Mouse (Mus musculus) right cerebral cortex, postnatal 14 days (tissue): ENCODE measurements around the gene Steap3.

Experiments
- DNase-seq: peaks from one replicate; pipeline ENCODE4 v3.0.0; 2022

The Steap3 gene

GRCm38 (mm10) chr1:120196724-120197123 is 75.8 kb downstream of the Steap3 start:
- no peak for DNase-seq

GRCm38 (mm10) chr1:120195947-120196346 is 76.6 kb downstream of the Steap3 start:
- no peak for DNase-seq

GRCm38 (mm10) chr1:120193586-120193985 is 78.9 kb downstream of the Steap3 start:
- DNase-seq = no peak

GRCm38 (mm10) chr1:120192321-120192720 is 80.2 kb downstream of the Steap3 start:
- DNase-seq = no peak

GRCm38 (mm10) chr1:120190946-120191345 is 81.6 kb downstream of the Steap3 start:
- DNase-seq = no peak

- DNase-seq = no peak
These were observed 82.2 kb downstream of the Steap3 start for GRCm38 (mm10) chr1:120190300-120190699.

- DNase-seq = no peak
These were observed 83.3 kb downstream of the Steap3 start for GRCm38 (mm10) chr1:120189206-120189605.

GRCm38 (mm10) chr1:120187059-120187458 is 85.4 kb downstream of the Steap3 start:
- DNase-seq = no peak

- DNase-seq = no peak
These were observed 85.8 kb downstream of the Steap3 start for GRCm38 (mm10) chr1:120186655-120187054.

GRCm38 (mm10) chr1:120186204-120186603 is 86.3 kb downstream of the Steap3 start:
- DNase-seq = no peak

GRCm38 (mm10) chr1:120177141-120177540 is 95.4 kb downstream of the Steap3 start:
- no peak for DNase-seq

GRCm38 (mm10) chr1:120176313-120176712 is 96.2 kb downstream of the Steap3 start:
- DNase-seq = no peak

GRCm38 (mm10) chr1:120174991-120175390 is 97.5 kb downstream of the Steap3 start:
- DNase-seq = no peak

GRCm38 (mm10) chr1:120171819-120172521 is 100.5 kb downstream of the Steap3 start:
- DNase-seq = no peak

- DNase-seq = no peak
These were observed 102.2 kb downstream of the Steap3 start for GRCm38 (mm10) chr1:120170307-120170706.

GRCm38 (mm10) chr1:120168674-120169073 is 103.8 kb downstream of the Steap3 start:
- no peak for DNase-seq

- DNase-seq = no peak
These were observed 104.5 kb downstream of the Steap3 start for GRCm38 (mm10) chr1:120168016-120168415.

- no peak for DNase-seq
These were observed 109.9 kb downstream of the Steap3 start for GRCm38 (mm10) chr1:120162616-120163015.

- no peak for DNase-seq
These were observed 111.0 kb downstream of the Steap3 start for GRCm38 (mm10) chr1:120161502-120161901.

- no peak for DNase-seq
These were observed 113.9 kb downstream of the Steap3 start for GRCm38 (mm10) chr1:120158474-120159127.

- DNase-seq = peak; percentile 19
These were observed 117.2 kb downstream of the Steap3 start for GRCm38 (mm10) chr1:120155325-120155724.

GRCm38 (mm10) chr1:120154232-120154631 is 118.3 kb downstream of the Steap3 start:
- DNase-seq = no peak

GRCm38 (mm10) chr1:120146994-120147393 is 125.5 kb downstream of the Steap3 start:
- no peak for DNase-seq

GRCm38 (mm10) chr1:120145527-120146216 is 126.8 kb downstream of the Steap3 start:
- no peak for DNase-seq
